Mouse (Mus musculus) left cerebral cortex, adult 18-20 months (tissue): ENCODE measurements around the gene Casp9. TPM values are rescaled to one million over a fixed set of nuclear protein-coding genes. Genes with fewer than 3 reads are reported as not detected.

Experiments used
- DNase-seq, 2 experiments: peaks; one replicate each; pipeline ENCODE4 v3.0.0; 2021 to 2022; ENCODE audit warnings: low spot score in 2 of 2, mixed read lengths in 1 of 2
- long read RNA-seq, 2 experiments: library from polyadenylated mRNA; stranded (forward); transcript quantifications; one replicate each; pipeline ENCODE4 v2.0.0; 2021
- total RNA-seq, 2 experiments: library from RNA; stranded (reverse); gene quantifications; 2 replicates each; pipeline ENCODE4 v1.2.3; 2021

The Casp9 gene
- total RNA-seq = 10 to 100 TPM; 26.4 to 28.5 TPM
- long read RNA-seq, experiment 1, transcript Casp9-201 (9 exons, 3,897 nt) = major isoform, 27 of 37 reads
- long read RNA-seq, experiment 1, partial matches to known transcripts = 2 of 37 reads
- long read RNA-seq, experiment 1, other reads (novel, unspliced or antisense) = 8 of 37 reads
- long read RNA-seq, experiment 2, transcript Casp9-201 (9 exons, 3,897 nt) = major isoform, 20 of 27 reads
- long read RNA-seq, experiment 2, partial matches to known transcripts = 3 of 27 reads
- long read RNA-seq, experiment 2, other reads (novel, unspliced or antisense) = 4 of 27 reads

GRCm38 (mm10) chr4:141793282-141794151 is at the start of gene Casp9:
Gene Casp9, plus strand, starts transcription at chr4:141793612.
- peak; percentile 94 to 95 for DNase-seq

GRCm38 (mm10) chr4:141746578-141747346 is 46.6 kb upstream of the Casp9 start, which contains the start of gene Agmat:
Gene Agmat, plus strand, starts transcription at chr4:141746672.
- DNase-seq = no peak

GRCm38 (mm10) chr4:141749557-141749956 is 43.9 kb upstream of the Casp9 start:
- DNase-seq = no peak

GRCm38 (mm10) chr4:141750826-141751225 is 42.6 kb upstream of the Casp9 start:
- no peak for DNase-seq

GRCm38 (mm10) chr4:141751419-141752075 is 41.9 kb upstream of the Casp9 start:
- no peak for DNase-seq

GRCm38 (mm10) chr4:141752076-141752421 is 41.4 kb upstream of the Casp9 start:
- no peak for DNase-seq

- peak in 1 of 2 experiments; percentile 8 for DNase-seq
Measured at GRCm38 (mm10) chr4:141755375-141755930, 38.0 kb upstream of the Casp9 start.

GRCm38 (mm10) chr4:141757124-141757523 is 36.3 kb upstream of the Casp9 start:
- DNase-seq = no peak

GRCm38 (mm10) chr4:141758874-141759542 is 34.4 kb upstream of the Casp9 start:
- DNase-seq = no peak

- no peak for DNase-seq
Measured at GRCm38 (mm10) chr4:141760942-141761341, 32.5 kb upstream of the Casp9 start.

- DNase-seq = no peak
Measured at GRCm38 (mm10) chr4:141762102-141762598, 31.3 kb upstream of the Casp9 start.

- DNase-seq = no peak
Measured at GRCm38 (mm10) chr4:141763476-141763875, 29.9 kb upstream of the Casp9 start.

GRCm38 (mm10) chr4:141765008-141765407 is 28.4 kb upstream of the Casp9 start:
- DNase-seq = no peak

- DNase-seq = peak in 1 of 2 experiments; percentile 12
Measured at GRCm38 (mm10) chr4:141766316-141766667, 27.1 kb upstream of the Casp9 start.

GRCm38 (mm10) chr4:141766668-141767352 is 26.6 kb upstream of the Casp9 start:
- DNase-seq = peak in 1 of 2 experiments; percentile 21

GRCm38 (mm10) chr4:141767353-141768036 is 25.9 kb upstream of the Casp9 start:
- DNase-seq = peak in 1 of 2 experiments; percentile 26

- DNase-seq = no peak
Measured at GRCm38 (mm10) chr4:141769501-141770160, 23.8 kb upstream of the Casp9 start.

GRCm38 (mm10) chr4:141771823-141772222 is 21.6 kb upstream of the Casp9 start:
- DNase-seq = no peak
